Comparison of ENCODE assay signal across 17 mouse cellular contexts in genomic region chr3:153756500-153756996, GRCm38 (mm10). TPM values are rescaled to one million over a fixed set of nuclear protein-coding genes. Genes with fewer than 3 reads are reported as not detected.
DNase-seq lines count a peak whose midpoint lies in the region; ATAC-seq and TF ChIP-seq lines count a peak whose summit lies in the region.
"Had no signal": no experiment of that assay in that cellular context is flagged by ENCODE, and none has a peak within 500 bp of the region (broad histone marks: within the 10 kb centered on the region; RNA-seq: fewer than 3 reads in every experiment).

No protein-coding gene starts in this region.

- TF ChIP-seq POLR2A in liver, adult 2 months (IDR thresholded peaks at IDR 0.05; ENCODE audit: extremely low read depth, insufficient read depth, low read length) = no peak

- no peaks in the 10 kb centered on the region for H3K36me3 ChIP-seq in heart, embryonic 12.5 days
- H3K36me3 ChIP-seq in liver, adult 2 months (ENCODE audit: control insufficient read depth, insufficient read depth, low read length) = no peaks in the 10 kb centered on the region
- H3K36me3 ChIP-seq in liver, postnatal 0 days (replicated peaks; ENCODE audit: insufficient read depth, low read length) = no peaks in the 10 kb centered on the region
- H3K36me3 ChIP-seq: forebrain, embryonic 15.5 days; hindbrain, embryonic 15.5 days; limb, embryonic 10.5 days; midbrain, embryonic 13.5 days had no signal

- no peaks in the 10 kb centered on the region for H3K79me2 ChIP-seq in liver, adult 2 months (ENCODE audit: control insufficient read depth, insufficient read depth, low read length)

- H3K27ac ChIP-seq in heart, embryonic 12.5 days (ENCODE audit: poor library complexity, severe bottlenecking) = no peak overlapping the region
- no peak overlapping the region for H3K27ac ChIP-seq in liver, adult 2 months (replicated peaks; ENCODE audit: insufficient read depth, low read depth, low read length)
- no peak overlapping the region for H3K27ac ChIP-seq in liver, postnatal 0 days (ENCODE audit: low read depth)
- H3K27ac ChIP-seq: forebrain, embryonic 15.5 days; hindbrain, embryonic 15.5 days; midbrain, embryonic 13.5 days had no signal

- TF ChIP-seq CTCF in liver, adult 2 months (IDR thresholded peaks at IDR 0.05; ENCODE audit: low read depth, low read length) = 0 out of 2 replicates have a peak, but pooled peaks have one; percentile 4
- peak; percentile 42 for TF ChIP-seq CTCF in liver, postnatal 0 days (IDR thresholded peaks at IDR 0.05; ENCODE audit: low read depth)

- H3K9me3 ChIP-seq in heart, embryonic 12.5 days (replicated peaks) = no peaks in the 10 kb centered on the region
- H3K9me3 ChIP-seq in liver, postnatal 0 days (ENCODE audit: low read length) = no peaks in the 10 kb centered on the region
- H3K9me3 ChIP-seq: forebrain, embryonic 15.5 days; hindbrain, embryonic 15.5 days; limb, embryonic 10.5 days; midbrain, embryonic 13.5 days had no signal

- peaks cover 34% of the 10 kb centered on the region for H3K4me1 ChIP-seq in heart, embryonic 12.5 days (replicated peaks)
- no peaks in the 10 kb centered on the region for H3K4me1 ChIP-seq in liver, adult 2 months (ENCODE audit: control insufficient read depth, insufficient read depth, low read length)
- peaks cover 5% of the 10 kb centered on the region; the same call in 1 of the 2 replicates for H3K4me1 ChIP-seq in liver, postnatal 0 days (ENCODE audit: insufficient read depth)
- H3K4me1 ChIP-seq: forebrain, embryonic 15.5 days; hindbrain, embryonic 15.5 days; midbrain, embryonic 13.5 days had no signal

- no peak for DNase-seq in heart, postnatal 36 days
- DNase-seq in liver, adult 2 months (ENCODE audit: extremely low read depth, low read depth, low spot score) = no peak
- DNase-seq in liver (no peak), R1 (ENCODE audit: low read depth, low spot score) (peak; percentile 21)
- DNase-seq in liver, postnatal 0 days = no peak
- DNase-seq in ovary, adult 18-20 months (ENCODE audit: low spot score) = no peak
- DNase-seq in urinary bladder, postnatal 4 days (ENCODE audit: low spot score in 2 of 2) = no peak
- DNase-seq: cerebellum, adult 8-10 months; kidney, postnatal 10 days; thymus, postnatal 4 days had no signal

- no peak overlapping the region for H3K4me2 ChIP-seq in heart, embryonic 12.5 days
- H3K4me2 ChIP-seq in liver, postnatal 0 days (ENCODE audit: low read depth, low read length) = no peak overlapping the region
- H3K4me2 ChIP-seq: forebrain, embryonic 15.5 days; heart, embryonic 11.5 days; hindbrain, embryonic 15.5 days; midbrain, embryonic 13.5 days had no signal

- peak; percentile 43; the same call in 1 of the 2 replicates for ATAC-seq in heart, embryonic 12.5 days (ENCODE audit: insufficient number of reproducible peaks, low FRiP score)
- no peak for ATAC-seq in liver, postnatal 0 days
- ATAC-seq: activated CD4-positive, CD25-positive, alpha-beta regulatory T cell, adult 4 months; forebrain, embryonic 15.5 days; midbrain, embryonic 13.5 days had no signal

- intact Hi-C loops in heart, postnatal 36 days (cut with DNase I) = no loop called here

- 90% methylated on average over 2 of the region's 2 CpGs for WGBS in heart, embryonic 12.5 days
- WGBS in liver, adult 2 months = 93% methylated on average over 2 of the region's 2 CpGs
- WGBS in liver, postnatal 0 days (ENCODE audit: insufficient replicate concordance) = 94% methylated on average over 2 of the region's 2 CpGs

- H3K4me3 ChIP-seq in heart, embryonic 12.5 days = no peak overlapping the region
- H3K4me3 ChIP-seq in liver, adult 2 months (ENCODE audit: insufficient read depth, low read depth, low read length) = no peak overlapping the region
- H3K4me3 ChIP-seq in liver, postnatal 0 days (ENCODE audit: low read depth, low read length) = no peak overlapping the region
- H3K4me3 ChIP-seq: forebrain, embryonic 15.5 days; hindbrain, embryonic 15.5 days; limb, embryonic 10.5 days; midbrain, embryonic 13.5 days had no signal

- H3K27me3 ChIP-seq in heart, embryonic 12.5 days (replicated peaks) = no peaks in the 10 kb centered on the region
- H3K27me3 ChIP-seq in liver, adult 2 months (ENCODE audit: control insufficient read depth, insufficient read depth, low read length) = no peaks in the 10 kb centered on the region
- no peaks in the 10 kb centered on the region for H3K27me3 ChIP-seq in liver, postnatal 0 days (ENCODE audit: insufficient read depth, low read length)
- H3K27me3 ChIP-seq: forebrain, embryonic 15.5 days; hindbrain, embryonic 15.5 days; midbrain, embryonic 13.5 days had no signal

- no peak for TF ChIP-seq EP300 in liver, postnatal 0 days (IDR thresholded peaks at IDR 0.05; ENCODE audit: low read depth)

- H3K9ac ChIP-seq in heart, embryonic 12.5 days = no peak overlapping the region
- H3K9ac ChIP-seq in liver, adult 2 months (ENCODE audit: low read depth, low read length) = no peak overlapping the region
- H3K9ac ChIP-seq in liver, postnatal 0 days (replicated peaks) = no peak overlapping the region
- H3K9ac ChIP-seq: forebrain, embryonic 15.5 days; hindbrain, embryonic 15.5 days; midbrain, embryonic 13.5 days had no signal

RNA-seq across cellular contexts. Expression of gene St6galnac3, which starts 31.6 kb away (rescaled TPM):
- polyA plus RNA-seq in heart, embryonic 12.5 days (2016; fragmentation: Nextera tagmentation; extraction: Ambion mirVana) = 27.0 and 27.4 TPM in 2 replicates
- 1 to 10 TPM; 4.1 to 6.6 TPM for total RNA-seq in heart, postnatal 36 days (2021)
- total RNA-seq in liver, adult 2 months (2014; rRNA removed) = 0.83 and 2.3 TPM in 2 replicates
- 0.24 and 0.26 TPM in 2 replicates for polyA plus RNA-seq in liver, adult 2 months (2012; rRNA removed)
- polyA plus RNA-seq in liver, postnatal 0 days (2015; fragmentation: Nextera tagmentation; extraction: Ambion mirVana) = 4.5 and 5.0 TPM in 2 replicates
